Mouse (Mus musculus): ENCODE measurements at regions not wholly inside any gene's neighbourhood (a gene's known extent, or its start where the extent isn't known, plus 50 kb on each side); places are given as distances from the start of the nearest gene placed in this dataset.

DNA sequence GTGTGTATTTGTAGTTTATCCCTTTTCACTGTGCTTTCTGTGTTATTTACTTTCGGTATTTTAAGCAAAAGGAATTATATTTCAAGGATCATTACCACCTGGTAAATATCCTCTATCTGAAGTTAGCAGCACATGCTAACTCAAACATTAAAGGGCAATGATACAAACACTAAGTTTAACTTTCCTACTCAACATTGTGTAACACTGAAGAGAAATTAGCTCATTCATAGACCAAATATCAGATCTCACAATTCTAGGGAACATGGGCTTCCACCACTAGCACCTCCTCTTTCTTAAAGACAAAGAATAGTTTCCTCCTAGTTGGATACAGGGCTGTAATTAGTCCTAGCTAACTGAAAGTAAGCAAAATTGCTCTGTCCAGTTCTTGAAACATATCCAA is 377.4 kb downstream of the Kcnj2 start:
- DNase-seq (ENCODE audit: low spot score) = no peak

GRCm38 (mm10) chr11:111444791-111445190 is 378.8 kb downstream of the Kcnj2 start:
- DNase-seq (ENCODE audit: low spot score) = no peak

DNA sequence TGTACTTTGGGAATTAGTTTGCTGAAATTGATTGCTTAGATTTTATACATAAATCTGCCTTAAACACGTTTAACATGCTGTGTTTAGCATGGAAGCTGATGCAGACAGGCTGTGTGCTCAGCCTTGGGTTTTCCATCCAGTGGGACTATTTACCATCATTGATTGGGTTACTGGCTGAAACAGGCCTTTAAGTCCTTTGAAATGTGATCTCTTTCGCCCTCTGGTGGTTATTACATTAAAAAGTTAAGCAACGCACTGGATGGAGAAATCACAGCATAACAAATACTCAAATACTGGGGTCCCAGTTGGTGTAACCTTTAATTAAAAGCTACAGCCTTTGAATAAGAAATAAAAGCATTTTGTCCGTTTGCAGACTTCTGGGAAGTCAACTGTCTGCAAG is 379.8 kb downstream of the Kcnj2 start:
- DNase-seq (ENCODE audit: low spot score) = peak; percentile 76

- no peak for DNase-seq (ENCODE audit: low spot score)
Observed at GRCm38 (mm10) chr11:111450811-111451494, 385.0 kb downstream of the Kcnj2 start.

DNA sequence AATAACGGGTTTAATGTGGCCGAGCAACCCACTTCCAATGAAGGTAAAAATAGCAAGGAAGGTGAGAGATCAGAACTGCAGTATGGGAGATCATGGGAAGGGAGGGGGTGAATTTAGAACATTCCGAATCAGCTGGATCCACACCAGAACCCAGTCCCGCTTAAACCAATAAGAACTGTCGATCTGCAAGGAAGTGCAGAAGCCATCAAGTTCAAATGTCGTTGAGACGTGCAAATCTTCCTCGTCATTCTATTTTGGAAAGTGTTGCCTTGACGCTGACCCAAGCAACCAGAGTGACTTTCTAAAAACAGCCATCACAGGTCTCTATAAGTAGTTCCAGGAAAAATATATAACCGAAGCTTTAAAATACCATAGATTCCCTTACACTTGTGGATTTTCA is 394.1 kb downstream of the Kcnj2 start:
- DNase-seq (ENCODE audit: low spot score) = no peak

DNA sequence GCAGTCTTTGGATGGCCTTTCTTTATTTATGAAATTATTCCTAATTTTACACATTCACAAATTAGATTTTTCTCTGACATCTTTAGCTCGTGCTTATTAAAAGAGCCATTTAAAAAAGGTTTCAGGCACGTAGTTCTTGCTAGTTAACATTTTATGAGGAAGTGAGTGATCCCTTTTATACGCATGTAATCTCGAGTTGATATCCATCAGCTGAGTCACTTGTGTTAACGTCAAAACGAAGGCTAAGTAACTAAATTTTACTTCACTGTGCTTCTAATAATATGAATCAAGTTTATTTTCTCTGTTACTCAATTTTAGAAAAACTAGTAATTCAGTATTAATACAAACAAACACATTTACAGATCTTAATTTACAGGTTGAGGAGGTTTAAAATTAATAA is 419.0 kb downstream of the Kcnj2 start:
- no peak for DNase-seq (ENCODE audit: low spot score)

GRCm38 (mm10) chr11:111512471-111512870 is 446.5 kb downstream of the Kcnj2 start:
- no peak for DNase-seq (ENCODE audit: low spot score)

GRCm38 (mm10) chr11:111522716-111523115 is 456.8 kb downstream of the Kcnj2 start:
- no peak for DNase-seq (ENCODE audit: low spot score)

- peak; percentile 45 for DNase-seq (ENCODE audit: low spot score)
Observed at GRCm38 (mm10) chr11:111523465-111523864, 457.5 kb downstream of the Kcnj2 start.

DNA sequence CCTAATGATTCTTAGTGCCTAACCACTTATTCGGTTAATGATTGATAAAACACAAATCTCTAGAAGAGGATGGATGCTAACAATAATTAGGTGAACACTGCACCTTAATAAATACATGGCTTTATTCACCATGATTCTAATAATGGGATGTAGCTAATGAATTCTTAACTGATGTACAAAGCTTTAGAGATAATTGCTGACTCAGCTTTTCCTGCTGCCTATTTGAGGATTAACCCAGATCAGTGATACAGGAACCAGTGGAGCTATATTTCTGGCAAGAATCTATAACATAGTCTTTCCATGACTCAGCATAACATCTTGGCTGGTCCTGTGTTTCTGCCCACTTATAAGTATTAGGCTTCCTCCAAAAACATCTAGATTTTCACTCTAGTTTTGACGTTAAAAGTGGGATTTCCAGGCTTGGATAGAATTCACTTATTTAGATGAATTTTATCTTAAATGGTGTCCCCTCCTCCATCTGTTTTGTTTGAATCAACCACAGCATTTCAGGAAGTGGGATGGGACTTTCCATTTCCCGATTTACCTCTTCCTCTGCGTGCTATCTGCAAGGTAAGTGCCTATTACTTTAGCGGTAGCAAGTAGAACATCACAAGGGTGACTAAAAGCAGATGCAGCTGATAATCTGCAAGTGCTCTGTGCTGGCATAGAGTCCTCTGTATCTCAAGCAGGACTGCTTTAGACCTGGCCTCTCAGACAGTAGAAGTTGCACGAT is 460.2 kb downstream of the Kcnj2 start:
- DNase-seq (ENCODE audit: low spot score) = no peak

- DNase-seq (ENCODE audit: low spot score) = no peak
Observed at GRCm38 (mm10) chr11:111529591-111529990, 463.6 kb downstream of the Kcnj2 start.

GRCm38 (mm10) chr11:111530912-111531311 is 464.9 kb downstream of the Kcnj2 start:
- DNase-seq (ENCODE audit: low spot score) = no peak

DNA sequence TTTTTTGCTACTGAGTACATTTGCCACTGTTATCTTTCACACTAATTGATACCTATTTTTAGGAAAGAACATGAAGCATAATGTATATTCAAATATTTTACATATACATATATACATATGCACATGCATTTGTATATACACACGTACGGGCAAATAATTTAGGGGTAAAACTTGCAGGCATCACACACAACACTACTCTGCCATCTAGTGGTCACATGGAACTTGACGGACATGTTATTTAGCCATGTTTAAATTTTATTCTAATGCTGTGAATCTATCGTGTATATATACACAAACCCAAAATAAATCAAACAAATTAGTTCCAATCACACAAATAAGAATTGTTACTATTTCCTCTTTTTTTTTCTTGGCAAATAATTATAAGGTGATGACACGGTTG is 466.5 kb downstream of the Kcnj2 start:
- DNase-seq (ENCODE audit: low spot score) = peak; percentile 78

GRCm38 (mm10) chr11:111536040-111536836 is 470.3 kb downstream of the Kcnj2 start:
- DNase-seq (ENCODE audit: low spot score) = peak; percentile 88

- DNase-seq (ENCODE audit: low spot score) = peak; percentile 82
Observed at GRCm38 (mm10) chr11:111537654-111538053, 471.7 kb downstream of the Kcnj2 start.

DNA sequence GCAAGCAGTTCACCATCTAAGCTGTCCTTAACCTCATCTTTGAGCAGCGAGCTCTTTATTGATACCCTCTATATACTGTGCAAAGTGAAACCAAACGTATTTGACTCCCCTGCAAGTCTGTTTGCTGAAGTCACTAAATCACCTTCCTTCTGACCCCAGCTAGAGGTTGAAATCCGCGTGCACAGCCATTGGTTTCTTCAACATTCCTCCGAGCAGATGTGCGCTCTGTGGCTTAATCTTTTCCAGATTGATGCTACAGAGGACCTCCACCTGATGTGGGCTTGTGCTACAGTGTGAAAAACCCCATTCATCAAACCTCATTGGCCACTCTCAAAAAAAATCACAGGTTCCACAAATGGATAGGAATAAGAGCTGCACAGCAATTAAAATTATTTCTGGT is 474.0 kb downstream of the Kcnj2 start:
- peak; percentile 75 for DNase-seq (ENCODE audit: low spot score)

DNA sequence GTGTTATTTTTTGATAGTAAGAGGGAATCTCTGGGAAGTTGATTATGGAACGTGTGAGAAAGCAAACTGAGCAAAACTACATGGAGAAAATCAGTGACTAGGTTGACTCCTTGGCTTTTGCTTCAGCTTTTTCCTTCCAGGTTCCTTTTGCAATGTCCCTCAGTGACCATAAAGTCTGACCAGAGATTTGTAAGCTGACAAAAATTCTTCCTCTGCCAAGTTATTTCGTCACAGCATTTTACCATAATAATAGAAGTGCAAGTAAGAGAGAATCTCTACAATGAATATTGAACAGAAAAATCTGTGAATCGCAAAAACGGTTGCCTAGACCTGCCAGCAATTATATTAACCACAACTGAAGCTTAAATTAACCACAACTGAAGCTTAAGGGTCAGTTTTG is 479.3 kb downstream of the Kcnj2 start:
- no peak for DNase-seq (ENCODE audit: low spot score)

DNA sequence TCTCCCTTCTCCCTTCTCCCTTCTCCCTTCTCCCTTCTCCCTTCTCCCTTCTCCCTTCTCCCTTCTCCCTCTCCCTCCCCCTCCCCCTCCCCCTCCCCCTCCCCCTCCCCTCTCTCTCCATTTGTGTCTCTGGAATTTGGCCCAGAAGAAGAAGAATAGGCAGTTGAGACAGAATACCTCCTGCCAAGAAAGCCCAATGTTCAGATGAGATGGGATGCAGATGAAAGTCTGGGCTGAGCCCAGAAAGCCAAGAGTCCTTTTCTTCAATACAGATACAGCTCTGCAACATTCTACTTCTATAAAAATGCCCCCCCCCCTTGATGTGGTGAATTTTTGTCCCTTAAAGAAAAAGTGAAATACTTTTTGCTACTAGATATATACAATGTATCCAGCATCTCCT is 489.2 kb downstream of the Kcnj2 start:
- DNase-seq (ENCODE audit: low spot score) = no peak

DNA sequence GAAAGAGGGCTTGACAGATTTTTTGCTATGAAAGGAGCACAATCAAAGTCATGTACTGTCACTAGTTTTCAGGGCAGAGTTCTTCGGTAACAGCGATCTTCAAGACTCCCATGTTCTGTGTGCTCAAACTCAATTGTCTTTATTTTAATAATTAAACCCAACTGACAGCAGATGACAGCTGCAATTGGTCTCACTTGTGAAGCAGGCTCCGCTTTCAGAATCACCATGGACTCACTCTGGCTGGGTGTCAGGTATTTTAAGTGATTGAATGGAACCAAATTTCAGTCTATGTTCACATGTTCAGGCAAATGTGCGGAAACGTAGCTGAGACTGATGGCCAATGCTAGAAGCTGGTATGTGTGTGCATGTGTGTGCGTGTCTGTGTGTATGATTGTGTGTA is 489.7 kb downstream of the Kcnj2 start:
- DNase-seq (ENCODE audit: low spot score) = no peak

GRCm38 (mm10) chr11:111558302-111559140 is 492.6 kb downstream of the Kcnj2 start:
- peak; percentile 24 for DNase-seq (ENCODE audit: low spot score)

- no peak for DNase-seq (ENCODE audit: low spot score)
Observed at GRCm38 (mm10) chr11:111563171-111563570, 497.2 kb downstream of the Kcnj2 start.

- DNase-seq (ENCODE audit: low spot score) = no peak
Observed at GRCm38 (mm10) chr11:111568041-111568440, 502.1 kb downstream of the Kcnj2 start.
